Mouse (Mus musculus) spleen, postnatal 36 days (tissue): ENCODE data around the gene Cdnf.
A peak's percentile ranks its signal among the peaks of the same experiment; 100 is the strongest.

Experiments
- DNase-seq, 2 experiments: peaks; one replicate each; pipeline ENCODE4 v3.0.0; 2022; ENCODE audit warnings: low spot score in 2 of 2, mixed read lengths in 1 of 2

The Cdnf gene

GRCm38 (mm10) chr2:3512552-3513454 lies at the start of gene Cdnf, which contains the start of the genes Gm45902 and Hspa14:
Gene Cdnf (plus strand): TSS chr2:3513030.
Gene Gm45902 (minus strand): TSS chr2:3512790.
Gene Hspa14 (minus strand): TSS chr2:3512814.
- DNase-seq, result peak; percentile 97 to 98

- DNase-seq, result no peak
Measured at GRCm38 (mm10) chr2:3473891-3474290, 38.9 kb upstream of the Cdnf start.

- DNase-seq, result peak; percentile 35 to 61
Measured at GRCm38 (mm10) chr2:3474361-3474805, 38.4 kb upstream of the Cdnf start.

- peak; percentile 96 to 97 for DNase-seq
Measured at GRCm38 (mm10) chr2:3474861-3475283, 38.0 kb upstream of the Cdnf start, which contains the start of gene Suv39h2. Gene Suv39h2 (minus strand): TSS chr2:3475031.

- no peak for DNase-seq
Measured at GRCm38 (mm10) chr2:3475746-3476251, 37.0 kb upstream of the Cdnf start.

- DNase-seq, result no peak
Measured at GRCm38 (mm10) chr2:3480239-3480638, 32.6 kb upstream of the Cdnf start.

- no peak for DNase-seq
Measured at GRCm38 (mm10) chr2:3489816-3490215, 23.0 kb upstream of the Cdnf start.

- no peak for DNase-seq
Measured at GRCm38 (mm10) chr2:3493833-3494409, 18.9 kb upstream of the Cdnf start.

GRCm38 (mm10) chr2:3499543-3499942 lies 13.3 kb upstream of the Cdnf start:
- no peak for DNase-seq

- DNase-seq, result peak; percentile 40 to 49
Measured at GRCm38 (mm10) chr2:3500886-3501285, 11.9 kb upstream of the Cdnf start.

GRCm38 (mm10) chr2:3512076-3512475 lies 754 bp upstream of the Cdnf start:
- peak; percentile 29 to 47 for DNase-seq

- DNase-seq, result no peak
Measured at GRCm38 (mm10) chr2:3522558-3522957, 9.7 kb downstream of the Cdnf start.

- DNase-seq, result no peak
Measured at GRCm38 (mm10) chr2:3526288-3526687, 13.5 kb downstream of the Cdnf start.

- DNase-seq, result no peak
Measured at GRCm38 (mm10) chr2:3541307-3542079, 28.7 kb downstream of the Cdnf start.

GRCm38 (mm10) chr2:3546055-3546454 lies 33.2 kb downstream of the Cdnf start:
- no peak for DNase-seq

- DNase-seq, result peak; percentile 43 to 55
Measured at GRCm38 (mm10) chr2:3546588-3546987, 33.8 kb downstream of the Cdnf start.

- DNase-seq, result no peak
Measured at GRCm38 (mm10) chr2:3570186-3570585, 57.4 kb downstream of the Cdnf start, which contains the start of gene Fam107b. Gene Fam107b (plus strand): TSS chr2:3570488.

- no peak for DNase-seq
Measured at GRCm38 (mm10) chr2:3570606-3571005, 57.8 kb downstream of the Cdnf start.

GRCm38 (mm10) chr2:3573883-3574282 lies 61.1 kb downstream of the Cdnf start:
- DNase-seq, result peak in 1 of 2 experiments; percentile 15

GRCm38 (mm10) chr2:3575140-3575539 lies 62.3 kb downstream of the Cdnf start:
- no peak for DNase-seq
